Mouse (Mus musculus): Measurements from ENCODE around the gene Gm17662. TPM values are rescaled to one million over a fixed set of nuclear protein-coding genes. Genes with fewer than 3 reads are reported as not detected.

Gene Gm17662
- total and polyA plus RNA-seq, 3 experiments = not detected

DNA sequence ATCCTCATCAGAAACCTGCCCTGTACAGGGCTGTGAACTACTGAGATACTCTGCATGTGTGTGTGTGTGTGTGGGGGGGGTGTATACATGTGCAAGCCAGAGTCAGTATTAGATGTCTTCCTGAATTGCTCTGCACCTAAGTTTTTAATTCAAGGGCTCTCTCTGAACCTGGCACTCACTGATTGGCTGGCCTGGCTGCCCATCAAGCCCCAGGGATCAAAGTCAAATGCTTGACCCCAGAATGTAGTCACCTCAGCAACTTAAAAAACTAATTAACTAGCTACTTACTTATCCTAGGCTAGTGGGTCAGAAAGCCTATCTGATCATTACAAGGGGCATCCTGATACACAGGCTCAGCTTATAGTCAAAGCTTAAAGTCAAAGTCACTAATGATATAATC is 12.5 kb downstream of the Gm17662 start:
- DNase-seq (ENCODE audit: extremely low read depth) = no peak
- H3K4me2 ChIP-seq (ENCODE audit: insufficient read depth, low read depth, poor library complexity, severe bottlenecking) = no peak overlapping the region
- TF ChIP-seq JUN (IDR thresholded peaks at IDR 0.05; ENCODE audit: insufficient read depth, low read depth, low read length) = no peak
- TF ChIP-seq BHLHE40 (IDR thresholded peaks at IDR 0.05; ENCODE audit: low read depth, low read length) = no peak
- no peak for TF ChIP-seq TBP (conservative IDR thresholded peaks at IDR 0.05; ENCODE audit: low read depth, low read length)
- TF ChIP-seq USF2 (conservative IDR thresholded peaks at IDR 0.05; ENCODE audit: low read depth, low read length) = no peak
- no peak for TF ChIP-seq RAD21 (IDR thresholded peaks at IDR 0.05; ENCODE audit: low read depth, low read length)
- no peak for TF ChIP-seq ZMIZ1 (IDR thresholded peaks at IDR 0.05; ENCODE audit: low read depth, low read length)
- TF ChIP-seq CHD2 (IDR thresholded peaks at IDR 0.05; ENCODE audit: low read length) = no peak
- no peak for TF ChIP-seq SIN3A (IDR thresholded peaks at IDR 0.05; ENCODE audit: low read length)
- no peak for TF ChIP-seq ZKSCAN1 (IDR thresholded peaks at IDR 0.05; ENCODE audit: borderline replicate concordance, low read depth, low read length)
- TF ChIP-seq POLR2AphosphoS2 (IDR thresholded peaks at IDR 0.05; ENCODE audit: low read depth, low read length) = no peak
- no peak for TF ChIP-seq ELF1 (IDR thresholded peaks at IDR 0.05; ENCODE audit: low read depth, low read length)
- no peak for TF ChIP-seq KAT2A (IDR thresholded peaks at IDR 0.05; ENCODE audit: insufficient replicate concordance, low read length)
- TF ChIP-seq PAX5 (IDR thresholded peaks at IDR 0.05; ENCODE audit: low read length) = no peak
- TF ChIP-seq ZC3H11A (IDR thresholded peaks at IDR 0.05; ENCODE audit: low read depth, low read length) = no peak
- TF ChIP-seq ZNF384 (IDR thresholded peaks at IDR 0.05; ENCODE audit: low read depth, low read length) = no peak
- no peak for TF ChIP-seq ETS1 (conservative IDR thresholded peaks at IDR 0.05; ENCODE audit: low read depth, low read length)

DNA sequence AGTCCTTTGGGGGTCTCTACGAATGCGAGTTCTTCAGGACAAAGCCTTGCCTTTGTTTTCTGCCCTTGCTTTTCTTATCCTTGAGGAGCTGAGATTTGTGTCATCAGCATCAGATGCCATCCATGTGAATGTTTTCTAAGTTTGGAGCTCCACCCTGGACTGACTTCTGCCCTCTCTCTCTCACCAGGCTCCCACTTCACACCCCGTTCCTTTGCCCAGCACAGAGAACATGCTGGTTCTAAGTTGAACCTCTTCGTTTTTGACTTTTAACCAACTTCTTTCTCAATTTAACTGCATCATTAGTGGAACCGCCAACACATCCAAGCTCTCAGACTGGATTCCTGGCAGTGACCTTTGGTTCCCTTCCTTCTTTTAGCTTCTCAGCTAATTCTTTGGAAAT is 13.1 kb downstream of the Gm17662 start:
- no peak overlapping the region for H3K9ac ChIP-seq (ENCODE audit: insufficient read depth, low read depth)
- H3K4me1 ChIP-seq (ENCODE audit: control insufficient read depth in 1 of 2, insufficient read depth in 2 of 2) = no peaks in the 10 kb centered on the region
- H3K27ac ChIP-seq (ENCODE audit: insufficient read depth, low read depth) = no peak overlapping the region
- DNase-seq (ENCODE audit: extremely low read depth) = no peak
- no peaks in the 10 kb centered on the region for H3K9me3 ChIP-seq (replicated peaks; ENCODE audit: low read length)
- H3K79me2 ChIP-seq (replicated peaks; ENCODE audit: control insufficient read depth, extremely low read depth, insufficient read depth, poor library complexity, severe bottlenecking) = no peaks in the 10 kb centered on the region
- in situ Hi-C loops (cut with MboI; ENCODE audit: low pct_ligation_motif_present, low pct_unique_long_range_greater_than_20kb, low sequenced_read_pairs) = no loop called here
- no peak for TF ChIP-seq TCF12 (IDR thresholded peaks at IDR 0.05; ENCODE audit: low read depth, low read length)
- TF ChIP-seq ZKSCAN1 (IDR thresholded peaks at IDR 0.05; ENCODE audit: borderline replicate concordance, low read depth, low read length) = no peak
- TF ChIP-seq MAFK (IDR thresholded peaks at IDR 0.05; ENCODE audit: insufficient replicate concordance, low read length) = no peak
- no peak for TF ChIP-seq MAX (IDR thresholded peaks at IDR 0.05; ENCODE audit: low read length)
- no peak for TF ChIP-seq HCFC1 (IDR thresholded peaks at IDR 0.05; ENCODE audit: low read depth, low read length)
- no peak for TF ChIP-seq USF2 (conservative IDR thresholded peaks at IDR 0.05; ENCODE audit: low read depth, low read length)
- TF ChIP-seq ETS1 (conservative IDR thresholded peaks at IDR 0.05; ENCODE audit: low read depth, low read length) = no peak
- TF ChIP-seq SMC3 (IDR thresholded peaks at IDR 0.05; ENCODE audit: low read depth, low read length) = no peak
- TF ChIP-seq POLR2A (IDR thresholded peaks at IDR 0.05; ENCODE audit: low read depth, low read length) = no peak
- TF ChIP-seq JUN (IDR thresholded peaks at IDR 0.05; ENCODE audit: insufficient read depth, low read depth, low read length) = no peak
- TF ChIP-seq NRF1 (IDR thresholded peaks at IDR 0.05; ENCODE audit: low read depth, low read length) = no peak
- TF ChIP-seq ZC3H11A (IDR thresholded peaks at IDR 0.05; ENCODE audit: low read depth, low read length) = no peak
- TF ChIP-seq ELF1 (IDR thresholded peaks at IDR 0.05; ENCODE audit: low read depth, low read length) = no peak
- TF ChIP-seq CTCF (conservative IDR thresholded peaks at IDR 0.05 in 1 of 2, IDR thresholded peaks at IDR 0.05 in 1 of 2; ENCODE audit: low read depth in 2 of 2, low read length in 2 of 2) = no peak
- no peak for TF ChIP-seq NELFE (IDR thresholded peaks at IDR 0.05; ENCODE audit: low read depth, low read length)
- TF ChIP-seq JUND (conservative IDR thresholded peaks at IDR 0.05; ENCODE audit: low read depth, low read length) = no peak
- no peak overlapping the region for H3K4me3 ChIP-seq (replicated peaks in 1 of 3; ENCODE audit: low read depth in 2 of 3, low read length in 2 of 3, poor library complexity in 1 of 3)
- dilution Hi-C loops (cut with MboI; ENCODE audit: extremely low pct_ligation_motif_present, extremely low pct_unique_long_range_greater_than_20kb, low sequenced_read_pairs) = no loop called here
- H3K4me2 ChIP-seq (ENCODE audit: insufficient read depth, low read depth, poor library complexity, severe bottlenecking) = no peak overlapping the region
- no peaks in the 10 kb centered on the region for H3K36me3 ChIP-seq (replicated peaks in 1 of 2; ENCODE audit: control insufficient read depth in 1 of 2, insufficient read depth in 1 of 2, low read length in 1 of 2)
- H3K27me3 ChIP-seq (replicated peaks) = no peaks in the 10 kb centered on the region

More for the DNA sequence above, 12.5 kb downstream of the Gm17662 start:
- Histone ChIP-seq H3K79me2 (replicated peaks; ENCODE audit: control insufficient read depth, extremely low read depth, insufficient read depth, poor library complexity, severe bottlenecking) (no peaks in the 10 kb centered on the region), H3K36me3 (replicated peaks in 1 of 2; ENCODE audit: control insufficient read depth in 1 of 2, insufficient read depth in 1 of 2, low read length in 1 of 2) (no peaks in the 10 kb centered on the region), H3K9ac (ENCODE audit: insufficient read depth, low read depth) (no peak overlapping the region), H3K4me3 (replicated peaks in 1 of 3; ENCODE audit: low read depth in 2 of 3, low read length in 2 of 3, poor library complexity in 1 of 3) (no peak overlapping the region), H3K9me3 (replicated peaks; ENCODE audit: low read length) (peaks cover 2% of the 10 kb centered on the region), H3K27me3 (replicated peaks) (no peaks in the 10 kb centered on the region), H3K27ac (ENCODE audit: insufficient read depth, low read depth) (no peak overlapping the region), H3K4me1 (ENCODE audit: control insufficient read depth in 1 of 2, insufficient read depth in 2 of 2) (peaks cover 0 to 5% of the 10 kb centered on the region in 2 experiments; a peak in 2 of 4 replicates)
- dilution Hi-C loops (cut with MboI; ENCODE audit: extremely low pct_ligation_motif_present, extremely low pct_unique_long_range_greater_than_20kb, low sequenced_read_pairs) = no loop called here
- in situ Hi-C loops (cut with MboI; ENCODE audit: low pct_ligation_motif_present, low pct_unique_long_range_greater_than_20kb, low sequenced_read_pairs) = no loop called here
